Mouse (Mus musculus): Measurements from ENCODE around the gene Mcpt9. TPM values are rescaled to one million over a fixed set of nuclear protein-coding genes. Genes with fewer than 3 reads are reported as not detected.
"Not testable (repeated sequence)": the region's sequence is repeated elsewhere in the genome, so short reads cannot be mapped to it uniquely, and the experiment has no call there.

The Mcpt9 gene
- total RNA-seq (2021) = not detected

DNA sequence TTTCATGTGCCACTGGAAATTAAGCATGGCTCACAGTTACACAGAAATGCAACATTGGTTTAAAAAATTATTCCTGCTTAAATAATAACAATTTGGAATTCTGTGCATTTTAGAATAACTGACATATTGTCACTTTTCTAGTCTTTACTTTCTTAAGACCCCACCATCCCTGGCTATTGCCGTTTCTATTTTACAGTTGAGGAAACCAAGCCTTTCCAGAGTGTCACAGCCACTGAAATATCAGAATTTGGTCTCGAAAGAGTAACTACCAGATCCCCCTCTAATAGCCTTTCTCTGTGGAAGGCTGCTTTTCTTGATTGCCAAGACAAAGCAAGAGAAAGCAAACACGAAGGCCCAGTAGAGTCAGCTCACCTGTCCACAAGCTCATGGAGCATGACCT, at the start of gene Mcpt9:
Gene Mcpt9, minus strand, starts transcription at position 101 of the 400 bp plus-strand sequence.
- intact Hi-C loops (cut with DNase I); DNase-seq: not testable (repeated sequence)

GRCm38 (mm10) chr14:56062213-56062612, 31.9 kb upstream of the Mcpt9 start, which contains the start of gene Mcpt4:
Gene Mcpt4, minus strand, starts transcription at chr14:56062313.
- DNase-seq; intact Hi-C loops (cut with DNase I): not testable (repeated sequence)

DNA sequence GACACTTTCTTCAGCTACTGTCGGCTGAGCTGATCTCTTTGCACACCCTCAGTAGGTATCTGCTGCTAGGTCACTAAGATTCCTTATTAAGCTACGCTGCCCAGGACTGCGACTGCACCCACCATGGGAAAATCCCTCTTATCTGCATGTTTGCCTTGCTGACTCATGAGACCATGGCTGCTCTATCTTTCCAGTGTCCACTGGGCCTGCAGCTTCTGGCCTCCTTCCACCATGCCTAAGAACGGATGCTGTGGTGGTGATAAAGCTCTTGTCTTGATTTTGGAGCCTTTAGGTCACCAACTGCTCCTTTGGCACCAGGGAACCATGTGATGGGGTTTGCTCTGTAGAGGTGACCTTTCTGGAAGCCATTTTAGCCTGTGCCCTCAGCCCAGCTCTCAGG, 27.4 kb upstream of the Mcpt9 start:
- no peak for DNase-seq
- intact Hi-C loops (cut with DNase I) = no loop called here

DNA sequence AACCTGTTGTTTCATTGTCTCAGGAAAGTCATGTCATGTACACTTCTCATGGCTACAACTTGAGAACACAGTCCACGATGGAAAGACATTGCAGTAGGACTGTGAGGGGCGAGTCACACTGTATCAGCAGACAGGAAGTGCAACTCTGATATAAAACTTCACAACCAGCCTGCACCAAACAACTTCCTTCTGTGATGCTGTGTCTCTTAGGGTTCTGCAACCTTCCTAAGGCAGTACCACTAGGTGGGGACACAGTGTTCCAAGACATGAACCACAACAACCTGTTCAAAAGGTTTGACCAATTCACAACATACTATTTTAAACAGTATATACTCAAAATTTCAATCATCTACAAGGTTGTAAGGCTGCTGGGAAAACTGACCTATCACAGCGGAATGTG, 25.1 kb upstream of the Mcpt9 start:
- intact Hi-C loops (cut with DNase I) = no loop called here
- DNase-seq = no peak

GRCm38 (mm10) chr14:56041792-56042191, 11.5 kb upstream of the Mcpt9 start, which contains the start of gene Mcpt2:
Gene Mcpt2, plus strand, starts transcription at chr14:56042041.
- intact Hi-C loops (cut with DNase I); DNase-seq: not testable (repeated sequence)

DNA sequence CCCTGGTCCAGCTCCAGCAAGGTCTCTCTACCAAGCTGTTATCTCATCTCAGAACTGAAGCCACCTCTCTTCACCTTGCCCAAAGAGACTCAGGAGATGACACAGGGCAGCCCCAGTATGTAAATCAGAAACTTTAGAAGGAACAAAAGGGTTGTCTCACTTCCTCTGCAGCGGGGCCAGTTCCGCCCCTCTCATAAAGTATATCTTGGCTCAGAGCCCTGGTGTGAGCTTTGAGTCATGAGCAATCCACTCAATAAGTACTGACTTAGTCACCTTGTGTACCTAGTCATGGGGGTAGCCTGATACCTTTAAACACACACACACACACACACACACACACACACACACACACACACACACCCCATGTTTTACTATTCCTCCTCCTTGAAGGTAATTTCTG, 4.1 kb upstream of the Mcpt9 start:
- DNase-seq = no peak
- intact Hi-C loops (cut with DNase I) = no loop called here

DNA sequence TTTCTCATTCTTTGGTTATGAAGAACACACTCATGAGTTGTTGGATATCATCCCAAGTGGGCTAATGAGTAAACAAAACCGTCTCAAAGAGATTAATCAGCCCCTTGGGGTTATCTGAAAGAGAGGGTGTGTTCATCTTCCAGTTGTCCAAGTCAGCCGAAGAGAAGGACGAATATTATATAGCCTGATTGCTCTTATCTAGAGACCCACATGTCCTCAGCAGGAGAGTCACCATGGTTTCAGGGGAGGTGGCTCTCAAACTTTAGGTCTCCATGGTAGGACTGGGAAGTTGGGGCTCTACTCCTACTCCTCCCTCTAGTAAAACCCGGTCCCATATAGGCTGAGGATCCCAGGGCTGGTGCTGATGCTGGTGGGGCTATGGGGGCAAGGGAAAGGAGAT, 9.0 kb downstream of the Mcpt9 start:
- DNase-seq; intact Hi-C loops (cut with DNase I): not testable (repeated sequence)

DNA sequence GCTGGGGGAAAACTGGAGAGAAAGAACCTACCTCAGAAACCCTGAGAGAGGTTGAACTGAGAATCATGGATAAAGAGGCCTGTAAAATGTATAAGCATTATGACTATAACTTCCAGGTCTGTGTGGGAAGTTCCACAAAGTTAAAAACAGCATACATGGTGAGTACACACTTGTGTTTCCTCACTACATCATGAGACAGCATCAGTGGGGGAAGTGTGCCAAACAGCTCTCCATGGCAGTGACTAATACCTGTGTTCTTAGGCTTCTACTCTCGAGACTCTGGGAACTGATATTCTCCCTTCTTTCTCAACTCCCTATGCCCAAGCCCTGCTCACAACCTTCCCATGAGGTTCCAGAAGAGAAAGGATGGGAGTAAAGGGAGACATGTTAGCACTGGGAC, 10.8 kb downstream of the Mcpt9 start:
- intact Hi-C loops (cut with DNase I) = no loop called here

DNA sequence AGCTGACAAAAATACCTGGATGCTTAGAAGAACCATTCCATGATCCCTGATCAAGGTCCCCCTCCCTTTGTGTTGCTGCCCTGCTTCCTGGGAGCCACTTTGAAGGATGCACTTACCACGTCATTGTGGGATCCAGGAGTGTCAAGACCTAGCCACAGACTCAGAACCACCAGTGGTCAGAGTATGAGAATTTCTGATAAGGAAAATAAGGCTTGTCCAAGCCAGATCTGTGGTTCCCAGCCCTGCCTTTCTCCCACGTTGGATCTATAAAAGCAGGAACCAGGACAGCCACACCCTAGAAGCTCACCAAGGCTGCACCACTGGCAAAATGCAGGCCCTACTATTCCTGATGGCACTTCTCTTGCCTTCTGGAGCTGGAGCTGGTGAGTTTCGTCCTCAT, 12.6 kb downstream of the Mcpt9 start, which contains the start of gene Mcpt1:
Gene Mcpt1, plus strand, starts transcription at position 301 of the 400 bp plus-strand sequence.
- intact Hi-C loops (cut with DNase I); DNase-seq: not testable (repeated sequence)

More for the DNA sequence above, 10.8 kb downstream of the Mcpt9 start:
- DNase-seq = no peak

DNA sequence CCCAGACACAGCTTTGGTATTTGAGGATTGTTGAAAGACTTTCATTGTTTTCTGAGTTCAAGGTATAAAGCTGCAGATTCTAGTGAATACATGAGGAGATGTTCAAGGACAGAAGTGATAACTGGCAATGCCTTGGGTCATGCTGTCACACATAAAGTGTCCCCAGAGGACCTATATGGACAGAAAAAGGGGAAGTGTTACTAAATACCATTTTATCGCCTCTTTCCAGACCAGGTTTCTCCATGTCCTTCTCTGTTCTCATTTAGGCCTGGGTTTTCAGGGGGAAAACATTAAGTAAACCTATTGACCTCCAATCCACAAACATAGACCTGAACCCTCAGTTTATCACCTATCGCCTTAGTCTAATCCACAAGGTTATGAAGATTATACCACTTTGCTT, 16.4 kb downstream of the Mcpt9 start:
- intact Hi-C loops (cut with DNase I) = no loop called here
- no peak for DNase-seq

DNA sequence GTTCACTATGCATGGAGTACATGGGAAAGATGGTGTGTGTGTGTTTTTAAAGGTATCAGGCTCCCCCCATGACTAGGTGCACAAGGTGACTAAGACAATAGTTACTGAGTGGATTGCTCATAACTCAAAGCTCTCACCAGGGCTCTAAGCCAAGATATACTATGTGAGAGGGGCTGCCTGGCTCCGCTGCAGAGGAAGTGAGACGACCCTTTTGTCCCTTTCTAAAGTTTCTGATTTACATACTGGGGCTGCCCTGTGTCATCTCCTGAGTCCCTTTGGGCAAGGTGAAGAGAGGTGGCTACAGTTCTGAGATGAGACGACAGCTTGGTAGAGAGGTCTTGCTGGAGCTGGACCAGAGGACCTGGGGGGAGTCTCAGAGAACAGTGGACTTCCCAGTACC, 17.1 kb downstream of the Mcpt9 start:
- intact Hi-C loops (cut with DNase I) = no loop called here
- no peak for DNase-seq

DNA sequence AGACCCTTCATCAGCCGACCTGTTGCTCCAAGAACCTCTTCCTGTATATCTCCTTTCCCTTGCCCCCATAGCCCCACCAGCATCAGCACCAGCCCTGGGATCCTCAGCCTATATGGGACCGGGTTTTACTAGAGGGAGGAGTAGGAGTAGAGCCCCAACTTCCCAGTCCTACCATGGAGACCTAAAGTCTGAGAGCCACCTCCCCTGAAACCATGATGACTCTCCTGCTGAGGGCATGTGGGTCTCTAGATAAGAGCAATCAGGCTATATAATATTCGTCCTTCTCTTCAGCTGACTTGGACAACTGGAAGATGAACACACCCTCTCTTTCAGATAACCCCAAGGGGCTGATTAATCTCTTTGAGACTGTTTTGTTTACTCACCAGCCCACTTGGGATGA, 42.8 kb downstream of the Mcpt9 start:
- not testable (repeated sequence) for DNase-seq

More for the DNA sequence above, 42.8 kb downstream of the Mcpt9 start:
- intact Hi-C loops (cut with DNase I) = not testable (repeated sequence)

Other genes with a start within 250 kb of the Mcpt9 start
- gene Adcy4, start 246.4 kb downstream of the Mcpt9 start, total RNA-seq (2021) = 10 to 100 TPM; 21.1 to 21.9 TPM
- 1 to 10 TPM; 6.6 to 9.7 TPM for gene Ripk3, start 241.6 kb downstream of the Mcpt9 start, total RNA-seq (2021)
- 10 to 100 TPM; 11.1 to 12.1 TPM for gene Nfatc4, start 207.4 kb downstream of the Mcpt9 start, total RNA-seq (2021)
- gene Nynrin, start 176.5 kb downstream of the Mcpt9 start, total RNA-seq (2021) = 10 to 100 TPM; 24.1 to 27.6 TPM
- under 1 TPM; 0.22 to 0.38 TPM for gene Cbln3, start 146.1 kb downstream of the Mcpt9 start, total RNA-seq (2021)
- gene Khnyn, start 145.5 kb downstream of the Mcpt9 start, total RNA-seq (2021) = 10 to 100 TPM; 12.5 to 13.1 TPM
- gene Sdr39u1, start 130.2 kb downstream of the Mcpt9 start, total RNA-seq (2021) = 10 to 100 TPM; 73.2 to 79.9 TPM
- gene Cma1, start 85.8 kb downstream of the Mcpt9 start, total RNA-seq (2021) = 1 to 10 TPM; 5.2 to 6.8 TPM
- gene Cma2, start 79.5 kb downstream of the Mcpt9 start, total RNA-seq (2021) = under 1 TPM in 1 of 2 experiments, not detected in 1; 0.53 TPM
- not detected for gene Mcpt1, start 12.5 kb downstream of the Mcpt9 start, total RNA-seq (2021)
- under 1 TPM; 0.50 to 0.67 TPM for gene Mcpt2, start 11.5 kb upstream of the Mcpt9 start, total RNA-seq (2021)
- gene Mcpt4, start 31.8 kb upstream of the Mcpt9 start, total RNA-seq (2021) = 1 to 10 TPM; 4.2 to 4.3 TPM
- gene Mcpt8, start 54.8 kb upstream of the Mcpt9 start, total RNA-seq (2021) = not detected
- gene Ctsg, start 72.1 kb upstream of the Mcpt9 start, total RNA-seq (2021) = not detected
- gene Gzme, start 90.1 kb upstream of the Mcpt9 start, total RNA-seq (2021) = not detected
- gene Gzmd, start 102.1 kb upstream of the Mcpt9 start, total RNA-seq (2021) = not detected
- not detected for gene Gzmg, start 129.1 kb upstream of the Mcpt9 start, total RNA-seq (2021)
- not detected for gene Gzmn, start 144.1 kb upstream of the Mcpt9 start, total RNA-seq (2021)
- not detected for gene Gzmf, start 180.9 kb upstream of the Mcpt9 start, total RNA-seq (2021)
- gene Gzmc, start 204.2 kb upstream of the Mcpt9 start, total RNA-seq (2021) = not detected
- not detected for gene Gzmb, start 231.8 kb upstream of the Mcpt9 start, total RNA-seq (2021)